Mouse (Mus musculus): ENCODE measurements at regions not wholly inside any gene's neighbourhood (a gene's known extent, or its start where the extent isn't known, plus 50 kb on each side); places are given as distances from the start of the nearest gene placed in this dataset.
"Not testable (repeated sequence)": the region's sequence is repeated elsewhere in the genome, so short reads cannot be mapped to it uniquely, and the experiment has no call there.

DNA sequence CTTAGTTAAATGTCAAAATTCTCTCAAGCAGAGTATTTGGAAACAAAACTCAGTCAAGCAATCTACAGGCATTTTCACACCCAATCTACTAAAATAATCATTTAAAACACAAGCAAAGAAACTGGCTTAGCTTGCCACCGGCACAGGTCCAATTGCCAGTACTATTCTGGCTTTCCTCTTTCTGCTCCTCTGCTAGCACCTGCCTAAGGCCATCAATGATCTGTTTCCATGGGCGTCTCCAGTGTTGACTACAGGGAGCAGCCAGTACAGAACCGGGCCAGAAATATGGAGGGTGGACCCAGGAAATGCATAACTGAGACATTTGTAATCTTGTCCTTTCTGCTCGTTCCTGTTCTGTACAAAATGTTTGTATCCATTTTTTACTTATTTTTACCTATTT is 96.4 kb upstream of the C6 start:
- no peak for DNase-seq

DNA sequence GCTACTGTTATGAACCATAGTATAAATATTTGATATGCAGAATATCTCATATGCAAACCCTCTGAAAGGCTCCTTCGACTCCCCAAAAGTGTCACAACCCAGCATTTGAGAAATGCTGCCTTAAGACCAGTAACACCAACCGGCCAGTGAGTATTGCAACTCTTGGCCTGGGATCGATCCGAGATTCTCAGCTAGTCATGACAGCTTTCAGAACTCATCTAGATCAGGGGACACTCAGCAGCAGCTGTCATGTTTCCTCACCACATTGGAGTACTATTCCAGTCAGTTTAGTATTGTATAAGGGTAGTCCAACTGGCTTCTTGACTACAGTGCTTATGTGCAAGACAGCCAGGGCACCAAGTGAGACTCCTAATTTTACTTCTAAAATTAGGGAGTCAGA is 85.3 kb upstream of the C6 start:
- peak; percentile 38 for DNase-seq

DNA sequence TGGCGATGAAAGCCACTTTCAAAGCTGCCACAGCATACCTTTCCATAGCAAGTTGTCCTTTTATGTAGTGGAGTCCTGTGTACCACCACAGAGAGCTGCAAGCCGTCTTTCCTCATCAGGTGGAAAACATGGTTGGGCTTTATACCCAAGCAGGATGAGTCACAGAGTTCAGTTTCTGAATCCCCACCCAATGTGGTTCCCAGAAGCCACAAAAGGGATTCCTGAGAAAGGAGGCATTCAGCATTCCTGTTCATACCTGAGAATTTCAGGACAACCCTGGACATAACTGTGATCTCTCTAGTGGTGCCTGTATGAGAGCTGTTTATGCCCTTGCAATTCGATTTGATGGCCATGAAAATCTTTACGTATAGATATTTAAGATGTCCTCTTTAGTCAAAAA is 84.1 kb upstream of the C6 start:
- no peak for DNase-seq

DNA sequence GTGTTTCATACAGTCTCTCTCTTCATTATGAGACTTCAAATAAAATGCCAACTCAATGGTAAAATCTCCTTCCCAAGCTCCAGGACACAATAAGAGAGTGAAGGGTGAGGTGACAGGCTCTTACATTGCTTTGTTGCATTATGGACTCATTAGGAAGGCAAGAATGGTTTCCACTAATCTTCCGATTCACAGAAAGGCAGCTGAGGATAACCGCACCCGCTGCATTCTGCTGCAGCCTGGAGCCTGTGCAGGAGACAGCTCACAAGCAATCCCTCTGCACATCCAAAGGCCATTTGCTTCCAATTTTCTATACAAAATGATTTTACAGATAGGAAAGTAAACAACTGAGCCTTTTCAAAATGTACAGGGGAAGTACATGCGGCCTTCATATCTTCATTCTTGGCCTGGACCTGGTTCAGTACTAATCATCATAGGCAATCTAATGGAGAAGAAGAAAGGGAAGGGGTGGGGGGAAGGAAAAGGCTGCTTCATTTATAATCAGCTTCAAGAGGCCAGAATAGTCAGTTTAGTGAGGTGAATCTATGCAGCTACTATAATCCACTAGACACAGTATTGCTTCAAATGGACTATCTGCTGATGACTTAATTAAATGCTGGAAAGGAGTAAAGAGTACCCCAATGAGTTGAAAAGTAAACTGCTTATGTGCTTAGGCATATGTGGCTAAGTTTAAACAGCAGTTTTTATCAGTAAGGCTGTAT is 82.9 kb upstream of the C6 start:
- DNase-seq, result no peak

DNA sequence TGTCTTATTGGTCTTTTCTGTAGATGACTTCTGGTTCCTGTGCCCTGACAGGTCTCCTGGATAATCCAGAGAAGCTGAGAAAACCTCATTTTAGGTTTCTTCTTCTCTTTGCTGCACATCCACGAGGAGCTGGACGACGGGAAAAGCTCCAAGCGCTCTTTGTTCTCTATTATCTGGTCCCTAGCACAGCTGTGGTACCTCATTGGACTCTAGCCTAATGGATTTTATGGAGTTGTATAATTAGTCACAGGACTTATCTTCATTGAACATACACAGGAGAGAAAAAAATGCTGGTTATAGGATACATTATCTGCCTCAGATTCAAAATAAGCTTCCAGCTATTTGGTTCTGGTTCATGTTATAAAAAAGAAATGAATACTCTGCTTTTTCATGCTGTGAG is 78.3 kb upstream of the C6 start:
- DNase-seq, result no peak

DNA sequence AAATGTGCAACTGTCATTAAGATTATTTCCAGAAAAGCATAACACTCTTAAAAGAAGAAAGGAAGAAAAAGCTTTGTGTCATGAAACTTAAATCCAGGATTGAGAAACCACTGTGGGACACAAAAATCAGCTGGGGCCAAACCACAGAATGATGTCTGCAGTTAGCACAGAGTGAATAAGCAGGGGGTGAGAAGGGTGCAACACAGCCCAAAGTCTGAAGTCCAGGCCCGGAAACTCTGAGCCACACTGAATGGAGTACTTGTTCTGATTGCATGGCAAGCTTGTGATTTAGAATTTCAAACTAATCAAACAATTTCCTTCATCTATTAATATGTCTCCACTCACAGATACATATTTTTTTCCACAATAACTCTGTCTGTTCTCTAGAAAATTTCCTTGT is 73.3 kb upstream of the C6 start:
- no peak for DNase-seq

DNA sequence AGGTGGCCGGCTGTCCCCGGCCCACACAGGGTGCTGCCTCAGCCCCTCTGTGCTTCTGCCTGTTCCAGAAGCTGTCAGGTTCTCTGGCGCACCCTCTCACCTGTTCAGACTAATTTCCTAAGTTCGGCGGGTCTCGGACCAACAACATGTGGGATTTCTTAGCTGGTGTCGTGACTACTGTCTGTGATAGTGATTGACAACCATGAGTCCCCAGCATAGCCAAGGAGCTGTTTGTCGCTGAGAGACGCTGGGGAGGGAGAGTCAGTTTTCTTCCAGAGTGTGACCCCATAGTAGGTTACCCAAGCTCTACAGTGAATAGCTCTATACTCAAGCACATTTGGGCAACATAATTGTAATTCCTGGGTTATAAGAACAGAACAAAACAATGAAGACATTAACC is 54.1 kb upstream of the C6 start:
- DNase-seq, result not testable (repeated sequence)

Measured in lung, postnatal 10 days (tissue).